Mouse (Mus musculus) CH12.LX (cell line): ENCODE measurements around the gene Slc23a2. TPM values are rescaled to one million over a fixed set of nuclear protein-coding genes. Genes with fewer than 3 reads are reported as not detected.

Source experiments
- DNase-seq: peaks from one replicate; pipeline ENCODE4 v3.0.0-alpha.2; 2013; ENCODE audit errors: extremely low read depth
- H3K27ac ChIP-seq: 2 replicates; pipeline ENCODE4 v1.5.1; 2012; ENCODE audit warnings: low read depth, mild to moderate bottlenecking, control low read depth, moderate library complexity; ENCODE audit not compliant: insufficient read depth
- H3K27me3 ChIP-seq: replicated peaks from 2 replicates; pipeline ENCODE3; 2012; ENCODE audit warnings: inconsistent platforms
- H3K36me3 ChIP-seq, 2 experiments: replicated peaks in 1 of 2; 2 replicates each; pipeline versions ENCODE3 to v1.6.1; 2012; ENCODE audit warnings: inconsistent platforms in 1 of 2, low read length in 1 of 2, mild to moderate bottlenecking in 1 of 2, mixed read lengths in 1 of 2, moderate library complexity in 1 of 2; ENCODE audit not compliant: control insufficient read depth in 1 of 2, insufficient read depth in 1 of 2
- H3K4me1 ChIP-seq, 2 experiments: 2 replicates each; pipeline ENCODE4 v1.6.1; 2012; ENCODE audit warnings: inconsistent platforms in 1 of 2, moderate library complexity in 1 of 2; ENCODE audit not compliant: insufficient read depth in 2 of 2, control insufficient read depth in 1 of 2
- H3K4me2 ChIP-seq: 2 replicates; pipeline ENCODE4 v1.6.1; 2012; ENCODE audit warnings: low read depth, mild to moderate bottlenecking, control low read depth; ENCODE audit not compliant: poor library complexity, insufficient read depth, severe bottlenecking
- H3K4me3 ChIP-seq, 3 experiments: fragments of 150-350 bp in 1 of 3; sonication (generic) in 1 of 3; replicated peaks in 1 of 3; 2 replicates each; pipeline versions ENCODE3 to v1.5.1; 2011 to 2012; ENCODE audit warnings: low read depth in 2 of 3, low read length in 2 of 3, mild to moderate bottlenecking in 2 of 3, moderate library complexity in 2 of 3, control low read depth in 1 of 3, improper control_type of control experiment in 1 of 3, inconsistent platforms in 1 of 3, mixed read lengths in 1 of 3; ENCODE audit not compliant: poor library complexity in 1 of 3
- H3K79me2 ChIP-seq: replicated peaks from 2 replicates; pipeline ENCODE4 v1.6.1; 2012; ENCODE audit warnings: mild to moderate bottlenecking, moderate library complexity; ENCODE audit not compliant: control insufficient read depth, poor library complexity, insufficient read depth, severe bottlenecking; ENCODE audit errors: extremely low read depth
- H3K9ac ChIP-seq: 2 replicates; pipeline ENCODE4 v1.6.1; 2012; ENCODE audit warnings: low read depth, mild to moderate bottlenecking, control low read depth, moderate library complexity; ENCODE audit not compliant: insufficient read depth
- H3K9me3 ChIP-seq: replicated peaks from 2 replicates; pipeline ENCODE3; 2012; ENCODE audit warnings: low read length, inconsistent platforms, mixed read lengths
- CHD2 ChIP-seq: IDR thresholded peaks from 2 replicates; pipeline ENCODE4 v1.6.1; 2011; ENCODE audit warnings: low read length, improper control_type of control experiment
- E2F4 ChIP-seq: IDR thresholded peaks from 2 replicates; pipeline ENCODE4 v1.6.1; 2011; ENCODE audit warnings: low read depth, low read length, improper control_type of control experiment; ENCODE audit not compliant: insufficient replicate concordance
- EP300 ChIP-seq: IDR thresholded peaks from 2 replicates; pipeline ENCODE4 v1.6.1; 2011; ENCODE audit warnings: low read length, improper control_type of control experiment
- ETS1 ChIP-seq: conservative IDR thresholded peaks from 2 replicates; pipeline ENCODE4 v1.6.1; 2012; ENCODE audit warnings: low read depth, mild to moderate bottlenecking, inconsistent platforms, low read length, improper control_type of control experiment, moderate library complexity
- GABPA ChIP-seq: IDR thresholded peaks from 2 replicates; pipeline ENCODE4 v1.6.1; 2012; ENCODE audit warnings: low read depth, low read length, improper control_type of control experiment, inconsistent platforms; ENCODE audit not compliant: insufficient replicate concordance
- HCFC1 ChIP-seq: IDR thresholded peaks from 2 replicates; pipeline ENCODE4 v1.6.1; 2012; ENCODE audit warnings: low read depth, mild to moderate bottlenecking, inconsistent platforms, low read length, improper control_type of control experiment
- IRF4 ChIP-seq: IDR thresholded peaks from 2 replicates; pipeline ENCODE4 v1.6.1; 2014; ENCODE audit warnings: low read depth, mild to moderate bottlenecking, inconsistent platforms, low read length, improper control_type of control experiment
- JUN ChIP-seq: IDR thresholded peaks from 2 replicates; pipeline ENCODE4 v1.6.1; 2011; ENCODE audit warnings: low read depth, mild to moderate bottlenecking, low read length, improper control_type of control experiment, moderate library complexity; ENCODE audit not compliant: insufficient read depth
- KAT2A ChIP-seq: IDR thresholded peaks from 2 replicates; pipeline ENCODE4 v1.6.1; 2012; ENCODE audit warnings: low read length, improper control_type of control experiment, inconsistent platforms; ENCODE audit not compliant: insufficient replicate concordance
- MAFK ChIP-seq: IDR thresholded peaks from 2 replicates; pipeline ENCODE4 v1.6.1; 2011; ENCODE audit warnings: low read length, improper control_type of control experiment; ENCODE audit not compliant: insufficient replicate concordance
- MEF2A ChIP-seq: IDR thresholded peaks from 2 replicates; pipeline ENCODE4 v1.6.1; 2014; ENCODE audit warnings: low read depth, mild to moderate bottlenecking, inconsistent platforms, low read length, improper control_type of control experiment, borderline replicate concordance
- MXI1 ChIP-seq: IDR thresholded peaks from 2 replicates; pipeline ENCODE4 v1.6.1; 2011; ENCODE audit warnings: mild to moderate bottlenecking, low read depth, low read length, improper control_type of control experiment
- MYC ChIP-seq: IDR thresholded peaks from 2 replicates; pipeline ENCODE4 v1.6.1; 2011; ENCODE audit warnings: low read depth, mild to moderate bottlenecking, improper control_type of control experiment, low read length
- NRF1 ChIP-seq: IDR thresholded peaks from 2 replicates; pipeline ENCODE4 v1.6.1; 2014; ENCODE audit warnings: low read depth, mild to moderate bottlenecking, inconsistent platforms, low read length, improper control_type of control experiment, moderate library complexity
- POLR2A ChIP-seq: IDR thresholded peaks from 2 replicates; pipeline ENCODE4 v1.6.1; 2011; ENCODE audit warnings: low read depth, mild to moderate bottlenecking, improper control_type of control experiment, low read length
- RCOR1 ChIP-seq: conservative IDR thresholded peaks from 2 replicates; pipeline ENCODE4 v1.6.1; 2012; ENCODE audit warnings: low read depth, mild to moderate bottlenecking, inconsistent platforms, low read length, improper control_type of control experiment
- SIN3A ChIP-seq: IDR thresholded peaks from 2 replicates; pipeline ENCODE4 v1.6.1; 2012; ENCODE audit warnings: low read length, improper control_type of control experiment, inconsistent platforms
- SMC3 ChIP-seq: IDR thresholded peaks from 2 replicates; pipeline ENCODE4 v1.6.1; 2011; ENCODE audit warnings: low read depth, low read length, improper control_type of control experiment
- TBP ChIP-seq: conservative IDR thresholded peaks from 2 replicates; pipeline ENCODE4 v1.6.1; 2011; ENCODE audit warnings: low read depth, low read length, improper control_type of control experiment
- TCF12 ChIP-seq: IDR thresholded peaks from 2 replicates; pipeline ENCODE4 v1.6.1; 2014; ENCODE audit warnings: low read depth, mild to moderate bottlenecking, inconsistent platforms, low read length, improper control_type of control experiment
- UBTF ChIP-seq: IDR thresholded peaks from 2 replicates; pipeline ENCODE4 v1.6.1; 2012; ENCODE audit warnings: low read depth, mild to moderate bottlenecking, inconsistent platforms, low read length, improper control_type of control experiment, moderate library complexity
- USF1 ChIP-seq: IDR thresholded peaks from 2 replicates; pipeline ENCODE4 v1.6.1; 2014; ENCODE audit warnings: low read depth, mild to moderate bottlenecking, inconsistent platforms, low read length, improper control_type of control experiment
- USF2 ChIP-seq: conservative IDR thresholded peaks from 2 replicates; pipeline ENCODE4 v1.6.1; 2011; ENCODE audit warnings: low read depth, low read length, improper control_type of control experiment
- ZNF384 ChIP-seq: IDR thresholded peaks from 2 replicates; pipeline ENCODE4 v1.6.1; 2012; ENCODE audit warnings: low read depth, low read length, improper control_type of control experiment, inconsistent platforms
- dilution Hi-C: fragments of 300-500 bp; cut with MboI; formaldehyde crosslinking; loops from 2 replicates; pipeline ENCODE4 v1.14.3; 2020; ENCODE audit warnings: low sequenced_read_pairs; ENCODE audit not compliant: extremely low pct_unique_long_range_greater_than_20kb, extremely low pct_ligation_motif_present
- in situ Hi-C: fragments of 300-500 bp; cut with MboI; formaldehyde crosslinking; loops from 3 replicates; pipeline ENCODE4 v1.14.3; 2019; ENCODE audit warnings: low sequenced_read_pairs, low pct_ligation_motif_present, low pct_unique_long_range_greater_than_20kb, mixed read lengths
- polyA plus RNA-seq: library from polyadenylated mRNA; unstranded; fragments of >175 nt; gene quantifications from 2 replicates; pipeline ENCODE4 v1.2.1, GENCODE M21; 2012; ENCODE audit warnings: low read depth; ENCODE audit not compliant: insufficient read length
- total RNA-seq, 2 experiments: library from RNA; depleted of rRNA; stranded (reverse); fragments of 300-350 nt in 1 of 2; fragments of >200 nt in 1 of 2; gene quantifications; 2 replicates each; pipeline ENCODE4 v1.2.3; 2012 to 2014

Gene Slc23a2
- total RNA-seq (2012; rRNA removed) (11.8 and 13.4 TPM in 2 replicates), total RNA-seq (2014; rRNA removed) (10.6 and 11.0 TPM in 2 replicates), polyA plus RNA-seq (20.3 and 21.7 TPM in 2 replicates)

DNA sequence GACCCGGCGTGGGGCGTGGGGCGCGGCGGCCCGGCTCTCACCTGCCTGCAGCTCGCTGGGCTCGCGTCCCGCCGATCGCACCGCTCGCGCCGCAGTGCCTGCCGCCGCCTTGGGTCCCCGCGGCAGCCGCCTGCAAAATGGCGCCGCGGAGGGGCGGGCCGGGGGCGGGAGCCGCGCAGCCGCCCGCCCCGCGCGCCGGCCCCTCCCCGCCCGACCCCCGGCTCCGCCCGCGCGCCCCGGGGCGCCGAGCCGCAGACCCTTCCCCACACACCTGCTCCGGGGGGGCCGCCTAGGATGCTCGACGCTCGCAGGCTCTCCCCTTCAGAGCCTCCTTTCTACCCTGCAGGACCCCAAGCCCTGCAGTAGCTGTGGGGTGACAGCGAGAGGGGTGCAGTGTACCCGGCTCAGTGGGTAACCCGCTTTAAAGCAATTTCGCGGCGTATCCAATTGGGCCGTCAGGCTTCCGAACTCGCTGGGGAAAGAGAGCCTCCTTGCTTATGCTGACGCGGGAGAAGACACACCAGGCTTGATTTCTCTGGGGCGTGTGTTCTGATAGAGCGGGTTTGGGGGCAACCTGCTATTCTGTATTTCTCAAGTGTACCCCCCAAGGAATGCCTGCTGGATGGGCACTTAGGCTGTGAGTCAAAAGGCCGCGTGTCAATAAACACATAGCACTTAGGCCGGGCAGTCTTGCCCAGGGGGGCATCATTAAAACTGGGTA is at the start of gene Slc23a2:
TSS of gene Slc23a2 (minus strand) at position 138 of the 721 bp plus-strand sequence.
- Histone ChIP-seq H3K79me2 (peaks cover 4% of the 10 kb centered on the region; the same call in 1 of the 2 replicates), H3K4me2 (peak within 1 kb of the TSS; percentile 71), H3K27me3 (peaks cover 5% of the 10 kb centered on the region), H3K36me3 (peaks cover 0 to 13% of the 10 kb centered on the region in 2 experiments), H3K9ac (peak within 1 kb of the TSS; percentile 73), H3K4me3 (peak within 1 kb of the TSS; percentile 67 to 93 (median 92)), H3K4me1 (peaks cover 6 to 38% of the 10 kb centered on the region in 2 experiments), H3K27ac (no peak within 1 kb of the TSS), H3K9me3 (no peaks in the 10 kb centered on the region)
- TF ChIP-seq RCOR1 (no peak), GABPA (no peak), MEF2A (no peak), MXI1 (0 out of 2 replicates have a peak, but pooled peaks have one; percentile 54), NRF1 (peak; percentile 54; the same call in 1 of the 2 replicates), TCF12 (no peak; the same call in 1 of the 2 replicates), USF1 (no peak), ETS1 (no peak), SIN3A (no peak), POLR2A (peak; percentile 56; the same call in 1 of the 2 replicates)
- dilution Hi-C loops, result no loop called here
- peak; percentile 17 for DNase-seq
- in situ Hi-C loops, result loop anchor here (25.0 kb wide), 1 partner anchor 342 kb away; no protein-coding TSS in a partner anchor

DNA sequence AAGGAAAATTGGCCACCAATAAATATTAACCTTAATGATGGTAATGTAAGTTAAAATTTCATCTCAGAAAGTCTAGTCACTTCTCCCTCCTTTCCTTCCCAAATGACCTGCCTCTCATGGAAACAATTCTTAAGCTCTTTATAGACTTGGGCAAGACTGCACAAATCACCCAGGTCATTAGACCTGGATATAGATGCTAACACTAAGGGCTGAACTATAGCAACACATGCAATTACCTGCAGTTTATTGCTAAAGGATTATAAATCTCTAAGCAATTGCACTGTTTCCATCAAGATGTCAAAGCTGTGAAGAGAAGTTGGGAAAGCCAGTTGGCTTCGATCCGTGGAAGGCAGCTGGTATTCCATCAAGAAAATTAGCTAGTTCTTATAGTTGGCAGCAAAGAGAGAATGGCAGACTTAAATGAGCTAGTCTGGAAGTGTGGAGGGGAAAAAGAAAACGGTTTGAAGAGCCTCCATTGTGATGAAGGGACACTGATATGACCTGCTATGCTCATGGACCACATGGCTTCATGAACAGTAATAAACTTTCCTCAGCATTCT is 45.8 kb upstream of the Slc23a2 start:
- H3K4me1 ChIP-seq, result 0 out of 4 replicates have a peak, but pooled peaks cover 0 to 2% of the 10 kb centered on the region in 2 experiments
- in situ Hi-C loops (no loop called here), dilution Hi-C loops (no loop called here)
- DNase-seq, result no peak
- H3K4me3 ChIP-seq, result no peak overlapping the region
- TF ChIP-seq SMC3 (no peak), EP300 (no peak), UBTF (no peak), POLR2A (no peak), GABPA (no peak), E2F4 (no peak), CHD2 (no peak), ZNF384 (no peak), USF2 (no peak), KAT2A (no peak), USF1 (no peak), IRF4 (no peak), TBP (no peak), MAFK (no peak), NRF1 (no peak), JUN (no peak), MYC (no peak), TCF12 (no peak), RCOR1 (no peak), HCFC1 (no peak)
- no peak overlapping the region for H3K9ac ChIP-seq
- no peaks in the 10 kb centered on the region for H3K79me2 ChIP-seq
- peaks cover 2% of the 10 kb centered on the region for H3K27me3 ChIP-seq
- H3K36me3 ChIP-seq, result no peaks in the 10 kb centered on the region
- H3K27ac ChIP-seq, result no peak overlapping the region
- H3K4me2 ChIP-seq, result no peak overlapping the region
- H3K9me3 ChIP-seq, result no peaks in the 10 kb centered on the region
